ENCODE assay signal across 22 mouse cellular contexts in the genomic region with DNA sequence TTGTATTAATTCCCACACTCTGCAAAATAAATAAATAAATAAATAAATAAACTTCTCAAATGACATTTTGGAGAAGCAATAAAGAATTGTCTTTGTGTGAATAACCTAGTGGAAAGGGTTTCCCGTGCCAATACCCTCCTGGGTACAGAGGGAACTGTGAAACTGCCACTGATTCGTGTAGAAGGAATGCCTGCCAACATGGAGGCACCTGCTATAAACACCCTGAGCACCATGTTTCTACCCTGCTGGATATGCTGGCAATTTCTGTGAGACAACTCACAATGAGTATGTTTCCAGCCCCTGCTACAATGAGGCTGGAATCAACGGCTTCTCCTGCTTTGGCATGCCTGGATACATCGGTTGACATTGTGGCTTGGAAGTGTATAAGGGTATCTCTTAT.
DNase-seq lines count a peak whose midpoint lies in the region; ATAC-seq lines count a peak whose summit lies in the region.
"Had no signal": no experiment of that assay in that cellular context is flagged by ENCODE, and none has a peak within 500 bp of the region (broad histone marks: within the 10 kb centered on the region; RNA-seq: fewer than 3 reads in every experiment).

No protein-coding gene starts in this region.

- no peak overlapping the region for H3K27ac ChIP-seq in heart, embryonic 12.5 days (ENCODE audit: poor library complexity, severe bottlenecking)
- no peak overlapping the region for H3K27ac ChIP-seq in midbrain, embryonic 11.5 days (ENCODE audit: low read depth, low read length)
- H3K27ac ChIP-seq in midbrain, embryonic 10.5 days (replicated peaks), result no peak overlapping the region
- H3K27ac ChIP-seq in kidney, embryonic 15.5 days, result no peak overlapping the region
- H3K27ac ChIP-seq: embryonic facial prominence, embryonic 12.5 days; forebrain, embryonic 12.5 days; heart, embryonic 10.5 days; heart, embryonic 15.5 days; hindbrain, embryonic 13.5 days; hindbrain, postnatal 0 days had no signal

- no peaks in the 10 kb centered on the region for H3K4me1 ChIP-seq in heart, embryonic 12.5 days (replicated peaks)
- no peaks in the 10 kb centered on the region for H3K4me1 ChIP-seq in midbrain, embryonic 11.5 days (ENCODE audit: control insufficient read depth, insufficient read depth, low read length)
- H3K4me1 ChIP-seq in midbrain, embryonic 10.5 days, result no peaks in the 10 kb centered on the region
- no peaks in the 10 kb centered on the region for H3K4me1 ChIP-seq in kidney, embryonic 15.5 days
- H3K4me1 ChIP-seq: embryonic facial prominence, embryonic 12.5 days; forebrain, embryonic 12.5 days; heart, embryonic 10.5 days; heart, embryonic 15.5 days; hindbrain, embryonic 13.5 days had no signal

- H3K36me3 ChIP-seq in heart, embryonic 12.5 days, result no peaks in the 10 kb centered on the region
- H3K36me3 ChIP-seq in midbrain, embryonic 11.5 days (ENCODE audit: control insufficient read depth, insufficient read depth, low read length), result no peaks in the 10 kb centered on the region
- H3K36me3 ChIP-seq in midbrain, embryonic 10.5 days, result no peaks in the 10 kb centered on the region
- H3K36me3 ChIP-seq in kidney, embryonic 15.5 days, result no peaks in the 10 kb centered on the region
- H3K36me3 ChIP-seq: embryonic facial prominence, embryonic 12.5 days; forebrain, embryonic 12.5 days; heart, embryonic 10.5 days; heart, embryonic 15.5 days; hindbrain, embryonic 13.5 days had no signal

- no peaks in the 10 kb centered on the region for H3K27me3 ChIP-seq in heart, embryonic 12.5 days (replicated peaks)
- H3K27me3 ChIP-seq in midbrain, embryonic 11.5 days (ENCODE audit: control insufficient read depth, insufficient read depth, low read length), result no peaks in the 10 kb centered on the region
- H3K27me3 ChIP-seq in midbrain, embryonic 10.5 days (ENCODE audit: low read depth, poor library complexity, severe bottlenecking), result no peaks in the 10 kb centered on the region
- H3K27me3 ChIP-seq in kidney, embryonic 15.5 days, result no peaks in the 10 kb centered on the region
- H3K27me3 ChIP-seq: embryonic facial prominence, embryonic 12.5 days; forebrain, embryonic 12.5 days; heart, embryonic 15.5 days; hindbrain, embryonic 13.5 days; Patski had no signal

- DNase-seq in cerebellum, postnatal 14 days, result peak; percentile 16 to 54
- peak; percentile 44 for DNase-seq in heart, adult 11 months
- DNase-seq in midbrain, embryonic 11.5 days (ENCODE audit: low spot score, missing footprints), result peak; percentile 33
- DNase-seq in midbrain, embryonic 10.5 days (ENCODE audit: low spot score), result no peak
- DNase-seq: adrenal gland, postnatal 14 days; cerebellum, adult 11-12 months; cerebellum, adult 9-10 months; forebrain, postnatal 0 days; gastrocnemius, postnatal 36 days; heart, adult 18-20 months; heart, postnatal 14 days had no signal

- no peak overlapping the region for H3K4me2 ChIP-seq in heart, embryonic 12.5 days
- no peak overlapping the region for H3K4me2 ChIP-seq in midbrain, embryonic 11.5 days
- H3K4me2 ChIP-seq in kidney, embryonic 15.5 days, result no peak overlapping the region
- H3K4me2 ChIP-seq: embryonic facial prominence, embryonic 12.5 days; forebrain, embryonic 12.5 days; heart, embryonic 15.5 days; hindbrain, embryonic 13.5 days had no signal

- no peaks in the 10 kb centered on the region for H3K9me3 ChIP-seq in heart, embryonic 12.5 days (replicated peaks)
- no peaks in the 10 kb centered on the region for H3K9me3 ChIP-seq in midbrain, embryonic 11.5 days (ENCODE audit: control insufficient read depth, low read length)
- H3K9me3 ChIP-seq in midbrain, embryonic 10.5 days (replicated peaks), result no peaks in the 10 kb centered on the region
- no peaks in the 10 kb centered on the region for H3K9me3 ChIP-seq in kidney, embryonic 15.5 days (replicated peaks)
- H3K9me3 ChIP-seq: embryonic facial prominence, embryonic 12.5 days; forebrain, embryonic 12.5 days; heart, embryonic 10.5 days; heart, embryonic 15.5 days; hindbrain, embryonic 13.5 days had no signal

- WGBS in heart, embryonic 12.5 days, result 77% methylated on average over 4 of the region's 4 CpGs
- 85% methylated on average over 4 of the region's 4 CpGs for WGBS in midbrain, embryonic 11.5 days
- 93% methylated on average over 4 of the region's 4 CpGs for WGBS in midbrain, embryonic 10.5 days
- WGBS in kidney, embryonic 15.5 days, result 79% methylated on average over 4 of the region's 4 CpGs

- no peak overlapping the region for H3K9ac ChIP-seq in heart, embryonic 12.5 days
- H3K9ac ChIP-seq in midbrain, embryonic 11.5 days (ENCODE audit: low read length), result no peak overlapping the region
- H3K9ac ChIP-seq in kidney, embryonic 15.5 days, result no peak overlapping the region
- H3K9ac ChIP-seq: embryonic facial prominence, embryonic 12.5 days; forebrain, embryonic 12.5 days; forebrain, postnatal 0 days; heart, embryonic 15.5 days; hindbrain, embryonic 13.5 days had no signal

- H3K4me3 ChIP-seq in heart, embryonic 12.5 days, result no peak overlapping the region
- H3K4me3 ChIP-seq in midbrain, embryonic 11.5 days (ENCODE audit: low read depth, low read length), result no peak overlapping the region
- no peak overlapping the region for H3K4me3 ChIP-seq in midbrain, embryonic 10.5 days
- H3K4me3 ChIP-seq in kidney, embryonic 15.5 days (replicated peaks), result no peak overlapping the region
- H3K4me3 ChIP-seq: embryonic facial prominence, embryonic 12.5 days; forebrain, embryonic 12.5 days; heart, embryonic 10.5 days; heart, embryonic 15.5 days; hindbrain, embryonic 13.5 days had no signal

- no peak for ATAC-seq in cerebellum, adult (ENCODE audit: insufficient number of reproducible peaks, low FRiP score, low TSS enrichment)
- no peak for ATAC-seq in heart, embryonic 12.5 days (ENCODE audit: insufficient number of reproducible peaks, low FRiP score)
- no peak for ATAC-seq in midbrain, embryonic 11.5 days (ENCODE audit: low FRiP score)
- no peak for ATAC-seq in kidney, embryonic 15.5 days (replicated peaks; ENCODE audit: low FRiP score)
- ATAC-seq: activated CD4-positive, CD25-positive, alpha-beta regulatory T cell, adult 4 months; forebrain, postnatal 0 days; hindbrain, postnatal 0 days; Patski had no signal
